Mouse (Mus musculus) hindbrain, embryonic 16.5 days (tissue): ENCODE results near the gene Gstz1. TPM values are rescaled to one million over a fixed set of nuclear protein-coding genes. Genes with fewer than 3 reads are reported as not detected.
A peak's percentile ranks its signal among the peaks of the same experiment; 100 is the strongest.
"Not testable (repeated sequence)": the region's sequence is repeated elsewhere in the genome, so short reads cannot be mapped to it uniquely, and the experiment has no call there.

Source experiments
- ATAC-seq: fragments of 200-750 bp; cut with Nextera tagmentation; 2 replicates; pipeline ENCODE4 v1.8.0; 2017; ENCODE audit warnings: moderate TSS enrichment, moderate library complexity
- H3K27ac ChIP-seq: fragments of 300-500 bp; sonication (generic); 2 replicates; pipeline ENCODE4 v1.5.1; 2014; ENCODE audit warnings: low read depth, mild to moderate bottlenecking, control low read depth, low read length, moderate library complexity
- H3K27me3 ChIP-seq: fragments of 300-500 bp; sonication (generic); replicated peaks from 2 replicates; pipeline ENCODE4 v1.6.1; 2014; ENCODE audit warnings: low read length; ENCODE audit not compliant: control insufficient read depth, insufficient read depth
- H3K36me3 ChIP-seq: fragments of 300-500 bp; sonication (generic); 2 replicates; pipeline ENCODE4 v1.6.1; 2014; ENCODE audit warnings: mild to moderate bottlenecking, low read length, moderate library complexity, mixed read lengths; ENCODE audit not compliant: control insufficient read depth, insufficient read depth
- H3K4me1 ChIP-seq: fragments of 300-500 bp; sonication (generic); 2 replicates; pipeline ENCODE4 v1.6.1; 2014; ENCODE audit warnings: low read depth, low read length; ENCODE audit not compliant: control insufficient read depth, insufficient read depth
- H3K4me2 ChIP-seq: fragments of 300-500 bp; sonication (generic); 2 replicates; pipeline ENCODE4 v1.6.1; 2014; ENCODE audit warnings: mild to moderate bottlenecking, low read length, control low read depth, moderate library complexity
- H3K4me3 ChIP-seq: fragments of 300-500 bp; sonication (generic); 2 replicates; pipeline ENCODE4 v1.5.1; 2014; ENCODE audit warnings: mild to moderate bottlenecking, low read length, control low read depth, moderate library complexity
- H3K9ac ChIP-seq: fragments of 300-500 bp; sonication (generic); 2 replicates; pipeline ENCODE4 v1.6.1; 2014; ENCODE audit warnings: low read depth, mild to moderate bottlenecking, control low read depth, low read length, moderate library complexity
- H3K9me3 ChIP-seq: fragments of 300-500 bp; sonication (generic); 2 replicates; pipeline ENCODE4 v1.6.1; 2014; ENCODE audit warnings: mild to moderate bottlenecking, low read length, moderate library complexity; ENCODE audit not compliant: control insufficient read depth
- WGBS: fragments of 180-500 bp; shearing (Covaris S2); extraction: QIAGEN DNeasy Blood & Tissue Kit; methylation state at CpG from one replicate; pipeline ENCODE4 v1.1.7; 2014; 5-methylcytosine and 5-hydroxymethylcytosine counted together
- polyA plus RNA-seq: library from polyadenylated mRNA; unstranded; fragments of >200 nt; fragmentation: Nextera tagmentation; extraction: Ambion mirVana; gene quantifications from 2 replicates; pipeline ENCODE4 v1.2.1, GENCODE M21; 2015

The Gstz1 gene
- polyA plus RNA-seq, 1 experiment from 2014 or later = 26.3 TPM

GRCm38 (mm10) chr12:87193008-87193407, 46.0 kb downstream of the Gstz1 start:
- WGBS = 90% methylated on average over 3 of the region's 3 CpGs
- no peak overlapping the region for H3K27ac ChIP-seq

GRCm38 (mm10) chr12:87195069-87195468, 48.1 kb downstream of the Gstz1 start:
- 79% methylated on average over 1 of the region's 1 CpGs for WGBS
- H3K27ac ChIP-seq = no peak overlapping the region
- no peak overlapping the region for H3K4me2 ChIP-seq
- H3K36me3 ChIP-seq = no peaks in the 10 kb centered on the region
- ATAC-seq = no peak
- H3K27me3 ChIP-seq = no peaks in the 10 kb centered on the region
- H3K9me3 ChIP-seq = no peaks in the 10 kb centered on the region
- peaks cover 8% of the 10 kb centered on the region; the same call in 1 of the 2 replicates for H3K4me1 ChIP-seq
- H3K4me3 ChIP-seq = no peak overlapping the region
- H3K9ac ChIP-seq = no peak overlapping the region

More at GRCm38 (mm10) chr12:87193008-87193407, 46.0 kb downstream of the Gstz1 start:
- peaks cover 3% of the 10 kb centered on the region; the same call in 1 of the 2 replicates for H3K4me1 ChIP-seq
- H3K4me2 ChIP-seq = no peak overlapping the region
- H3K27me3 ChIP-seq = no peaks in the 10 kb centered on the region
- no peak for ATAC-seq
- no peaks in the 10 kb centered on the region for H3K9me3 ChIP-seq
- H3K36me3 ChIP-seq = no peaks in the 10 kb centered on the region
- no peak overlapping the region for H3K4me3 ChIP-seq
- H3K9ac ChIP-seq = no peak overlapping the region

- no peaks in the 10 kb centered on the region for H3K36me3 ChIP-seq
- H3K9ac ChIP-seq = no peak overlapping the region
- H3K4me3 ChIP-seq = no peak overlapping the region
- no peaks in the 10 kb centered on the region for H3K9me3 ChIP-seq
- peaks cover 11% of the 10 kb centered on the region for H3K4me1 ChIP-seq
- no peak overlapping the region for H3K4me2 ChIP-seq
- no peaks in the 10 kb centered on the region for H3K27me3 ChIP-seq
- no peak overlapping the region for H3K27ac ChIP-seq
- ATAC-seq = no peak
These were observed 49.3 kb downstream of the Gstz1 start for GRCm38 (mm10) chr12:87196310-87196709.

GRCm38 (mm10) chr12:87198792-87199191, 51.8 kb downstream of the Gstz1 start:
- H3K4me2 ChIP-seq = peak overlapping the region; percentile 77
- H3K27me3 ChIP-seq = no peaks in the 10 kb centered on the region
- no peaks in the 10 kb centered on the region for H3K36me3 ChIP-seq
- H3K9me3 ChIP-seq = no peaks in the 10 kb centered on the region
- peaks cover 11% of the 10 kb centered on the region for H3K4me1 ChIP-seq
- peak overlapping the region; percentile 72 for H3K4me3 ChIP-seq
- no peak overlapping the region for H3K9ac ChIP-seq
- ATAC-seq = no peak
- H3K27ac ChIP-seq = no peak overlapping the region
- WGBS = 44% methylated on average over 6 of the region's 6 CpGs

GRCm38 (mm10) chr12:87199206-87199972, 52.4 kb downstream of the Gstz1 start, which contains the start of gene Samd15:
TSS of gene Samd15 (plus strand) at chr12:87199723.
- Histone ChIP-seq H3K4me2 (peak within 1 kb of the TSS; percentile 77), H3K4me1 (peaks cover 11% of the 10 kb centered on the region), H3K9me3 (no peaks in the 10 kb centered on the region), H3K4me3 (peak within 1 kb of the TSS; percentile 72), H3K27me3 (no peaks in the 10 kb centered on the region), H3K27ac (peak within 1 kb of the TSS; percentile 94), H3K9ac (peak within 1 kb of the TSS; percentile 96), H3K36me3 (no peaks in the 10 kb centered on the region)
- peak; percentile 5 for ATAC-seq
- WGBS = 1% methylated on average over 33 of the region's 38 CpGs

- under 1% methylated on average over 57 of the region's 70 CpGs for WGBS
- Histone ChIP-seq H3K27ac (peak within 1 kb of the TSS; percentile 94), H3K9me3 (no peaks in the 10 kb centered on the region), H3K9ac (peak within 1 kb of the TSS; percentile 96), H3K36me3 (no peaks in the 10 kb centered on the region), H3K4me3 (peak within 1 kb of the TSS; percentile 72), H3K27me3 (no peaks in the 10 kb centered on the region), H3K4me1 (peaks cover 11% of the 10 kb centered on the region), H3K4me2 (peak within 1 kb of the TSS; percentile 77)
- peak; percentile 96 for ATAC-seq
These were observed 53.1 kb downstream of the Gstz1 start, which contains the start of gene Tmed8 for GRCm38 (mm10) chr12:87199973-87200586. TSS of gene Tmed8 (minus strand) at chr12:87200454.

- peaks cover 11% of the 10 kb centered on the region for H3K4me1 ChIP-seq
- H3K27me3 ChIP-seq = no peaks in the 10 kb centered on the region
- H3K4me2 ChIP-seq = no peak overlapping the region
- no peaks in the 10 kb centered on the region for H3K9me3 ChIP-seq
- H3K9ac ChIP-seq = no peak overlapping the region
- no peak for ATAC-seq
- no peak overlapping the region for H3K4me3 ChIP-seq
- H3K27ac ChIP-seq = no peak overlapping the region
- no peaks in the 10 kb centered on the region for H3K36me3 ChIP-seq
- WGBS = 72% methylated on average over 5 of the region's 5 CpGs
These were observed 54.7 kb downstream of the Gstz1 start for GRCm38 (mm10) chr12:87201694-87202093.

- not testable (repeated sequence) for H3K27me3 ChIP-seq, H3K9ac ChIP-seq, ATAC-seq, H3K4me2 ChIP-seq, H3K4me3 ChIP-seq, H3K9me3 ChIP-seq, H3K36me3 ChIP-seq, H3K4me1 ChIP-seq, H3K27ac ChIP-seq
- WGBS = 97% methylated on average over 5 of the region's 5 CpGs
These were observed 58.8 kb downstream of the Gstz1 start for GRCm38 (mm10) chr12:87205789-87206188.

- Histone ChIP-seq H3K27ac (no peak overlapping the region), H3K9me3 (no peaks in the 10 kb centered on the region), H3K36me3 (no peaks in the 10 kb centered on the region), H3K4me3 (no peak overlapping the region), H3K4me2 (no peak overlapping the region), H3K4me1 (no peaks in the 10 kb centered on the region), H3K9ac (no peak overlapping the region), H3K27me3 (no peaks in the 10 kb centered on the region)
- 81% methylated on average over 2 of the region's 2 CpGs for WGBS
- ATAC-seq = no peak
These were observed 66.1 kb downstream of the Gstz1 start for GRCm38 (mm10) chr12:87212844-87213606.
